Mouse (Mus musculus) kidney, postnatal 0 days (tissue): ENCODE measurements at regions not wholly inside any gene's neighbourhood (a gene's known extent, or its start where the extent isn't known, plus 50 kb on each side); places are given as distances from the start of the nearest gene placed in this dataset.

ENCODE experiments used
- ATAC-seq: fragments of 200-750 bp; cut with Nextera tagmentation; replicated peaks from 2 replicates; pipeline ENCODE4 v1.8.0; 2017; ENCODE audit warnings: low read depth, moderate number of reproducible peaks, moderate TSS enrichment, moderate library complexity; ENCODE audit not compliant: low FRiP score
- DNase-seq: peaks from one replicate; pipeline ENCODE4 v3.0.0-alpha.2; 2016; ENCODE audit warnings: low spot score
- H3K27ac ChIP-seq: fragments of 300-500 bp; sonication (generic); 2 replicates; pipeline ENCODE4 v1.5.1; 2014; ENCODE audit warnings: mild to moderate bottlenecking
- H3K27me3 ChIP-seq: fragments of 300-500 bp; sonication (generic); 2 replicates; pipeline ENCODE4 v1.6.1; 2014; ENCODE audit warnings: low read length, mixed read lengths; ENCODE audit not compliant: insufficient read depth
- H3K36me3 ChIP-seq: fragments of 300-500 bp; sonication (generic); 2 replicates; pipeline ENCODE4 v1.6.1; 2014; ENCODE audit warnings: low read length, mixed read lengths; ENCODE audit not compliant: insufficient read depth
- H3K4me1 ChIP-seq: fragments of 300-500 bp; sonication (generic); replicated peaks from 2 replicates; pipeline ENCODE4 v1.6.1; 2014; ENCODE audit warnings: antibody characterized with exemption, low read length, mixed read lengths; ENCODE audit not compliant: insufficient read depth
- H3K4me2 ChIP-seq: fragments of 300-500 bp; sonication (generic); 2 replicates; pipeline ENCODE4 v1.6.1; 2014; ENCODE audit warnings: mild to moderate bottlenecking, low read length, moderate library complexity, mixed read lengths
- H3K4me3 ChIP-seq: fragments of 300-500 bp; sonication (generic); replicated peaks from 2 replicates; pipeline ENCODE4 v1.5.1; 2014; ENCODE audit warnings: low read depth, low read length
- H3K9ac ChIP-seq: fragments of 300-500 bp; sonication (generic); 2 replicates; pipeline ENCODE4 v1.6.1; 2014; ENCODE audit warnings: low read depth, low read length
- H3K9me3 ChIP-seq: fragments of 300-500 bp; sonication (generic); replicated peaks from 2 replicates; pipeline ENCODE4 v1.6.1; 2016; ENCODE audit warnings: low read length, inconsistent platforms, mixed read lengths
- CTCF ChIP-seq: IDR thresholded peaks from 2 replicates; pipeline ENCODE4 v1.5.1; 2016; ENCODE audit warnings: antibody characterized with exemption, low read depth, mild to moderate bottlenecking, moderate library complexity
- WGBS: fragments of 180-500 bp; shearing (Covaris S2); extraction: QIAGEN DNeasy Blood & Tissue Kit; methylation state at CpG from one replicate; pipeline ENCODE4 v1.1.7; 2014; 5-methylcytosine and 5-hydroxymethylcytosine counted together

GRCm38 (mm10) chr15:14000952-14001351 lies 827.5 kb upstream of the Cdh6 start:
- no peak overlapping the region for H3K4me3 ChIP-seq
- no peak for TF ChIP-seq CTCF
- H3K9me3 ChIP-seq, result no peaks in the 10 kb centered on the region
- no peak overlapping the region for H3K27ac ChIP-seq
- DNase-seq (no peak), ATAC-seq (no peak)
- H3K36me3 ChIP-seq, result no peaks in the 10 kb centered on the region
- H3K9ac ChIP-seq, result no peak overlapping the region
- no peaks in the 10 kb centered on the region for H3K4me1 ChIP-seq
- H3K4me2 ChIP-seq, result no peak overlapping the region
- no peaks in the 10 kb centered on the region for H3K27me3 ChIP-seq

- Histone ChIP-seq H3K27ac (no peak overlapping the region), H3K27me3 (no peaks in the 10 kb centered on the region), H3K4me1 (no peaks in the 10 kb centered on the region), H3K4me3 (no peak overlapping the region), H3K4me2 (no peak overlapping the region), H3K9ac (no peak overlapping the region), H3K36me3 (no peaks in the 10 kb centered on the region), H3K9me3 (no peaks in the 10 kb centered on the region)
- no peak for DNase-seq
- ATAC-seq, result no peak
- TF ChIP-seq CTCF, result no peak
- WGBS, result 80% methylated on average over 3 of the region's 3 CpGs
Observed at GRCm38 (mm10) chr15:13989768-13990167, 816.3 kb upstream of the Cdh6 start.

GRCm38 (mm10) chr15:13988919-13989510 lies 815.5 kb upstream of the Cdh6 start:
- TF ChIP-seq CTCF, result no peak
- 78% methylated on average over 8 of the region's 8 CpGs for WGBS
- no peak for ATAC-seq

DNA sequence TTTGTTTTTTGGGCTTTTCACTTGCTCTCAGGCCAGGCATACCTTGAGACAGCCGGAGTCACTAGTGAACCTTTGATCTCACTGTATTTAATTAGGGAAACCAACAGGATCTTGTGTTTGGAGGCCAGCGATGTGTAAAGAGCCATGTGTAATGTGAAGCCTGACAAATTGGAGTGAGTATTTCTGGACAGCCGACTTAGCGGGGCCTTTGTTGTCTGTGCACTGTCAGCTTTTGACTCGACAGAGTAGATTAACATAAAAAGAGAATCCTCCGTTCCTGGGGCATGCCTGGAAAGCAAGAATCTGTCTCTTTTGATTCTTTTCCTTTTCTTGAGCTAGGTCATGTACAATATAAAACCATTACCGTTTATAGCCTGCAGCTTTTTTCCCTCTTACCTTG lies 796.3 kb upstream of the Cdh6 start:
- Histone ChIP-seq H3K27me3 (no peaks in the 10 kb centered on the region), H3K9ac (no peak overlapping the region), H3K4me3 (no peak overlapping the region), H3K9me3 (no peaks in the 10 kb centered on the region), H3K36me3 (no peaks in the 10 kb centered on the region), H3K4me1 (no peaks in the 10 kb centered on the region), H3K4me2 (no peak overlapping the region), H3K27ac (no peak overlapping the region)
- no peak for TF ChIP-seq CTCF
- ATAC-seq (no peak; the same call in 1 of the 2 replicates), DNase-seq (peak; percentile 57)
- WGBS, result 18% methylated on average over 7 of the region's 7 CpGs

More at GRCm38 (mm10) chr15:13988919-13989510, 815.5 kb upstream of the Cdh6 start:
- Histone ChIP-seq H3K36me3 (no peaks in the 10 kb centered on the region), H3K27me3 (no peaks in the 10 kb centered on the region), H3K4me2 (no peak overlapping the region), H3K4me3 (no peak overlapping the region), H3K9ac (no peak overlapping the region), H3K27ac (no peak overlapping the region), H3K4me1 (no peaks in the 10 kb centered on the region), H3K9me3 (no peaks in the 10 kb centered on the region)
- DNase-seq, result no peak
